Mouse (Mus musculus) testis, adult 2 months (tissue): ENCODE measurements at regions not wholly inside any gene's neighbourhood (a gene's known extent, or its start where the extent isn't known, plus 50 kb on each side); places are given as distances from the start of the nearest gene placed in this dataset.
"Not testable (repeated sequence)": the region's sequence is repeated elsewhere in the genome, so short reads cannot be mapped to it uniquely, and the experiment has no call there.

Experiments used
- H3K27ac ChIP-seq: fragments of 200-500 bp; 2 replicates; pipeline ENCODE4 v1.5.1; 2012; ENCODE audit warnings: low read depth, low read length; ENCODE audit not compliant: control insufficient read depth, insufficient read depth
- H3K27me3 ChIP-seq: fragments of 200-500 bp; 2 replicates; pipeline ENCODE4 v1.6.1; 2012; ENCODE audit warnings: mild to moderate bottlenecking, low read length, moderate library complexity; ENCODE audit not compliant: control insufficient read depth, insufficient read depth
- H3K36me3 ChIP-seq: fragments of 200-500 bp; 2 replicates; pipeline ENCODE4 v1.6.1; 2012; ENCODE audit warnings: mild to moderate bottlenecking, low read length; ENCODE audit not compliant: control insufficient read depth, insufficient read depth
- H3K4me1 ChIP-seq: fragments of 200-500 bp; 2 replicates; pipeline ENCODE4 v1.6.1; 2012; ENCODE audit warnings: low read length; ENCODE audit not compliant: control insufficient read depth, insufficient read depth
- H3K4me3 ChIP-seq: fragments of 200-500 bp; 2 replicates; pipeline ENCODE4 v1.5.1; 2012; ENCODE audit warnings: low read depth, mild to moderate bottlenecking, low read length, moderate library complexity, mixed read lengths; ENCODE audit not compliant: control insufficient read depth
- CTCF ChIP-seq: fragments of 200-500 bp; IDR thresholded peaks from 2 replicates; pipeline ENCODE4 v1.5.1; 2012; ENCODE audit warnings: low read depth, mild to moderate bottlenecking, inconsistent platforms, low read length, moderate library complexity; ENCODE audit not compliant: control insufficient read depth, insufficient read depth, insufficient replicate concordance
- POLR2A ChIP-seq: fragments of 200-500 bp; IDR thresholded peaks from 2 replicates; pipeline ENCODE4 v1.6.1; 2012; ENCODE audit warnings: low read depth, mild to moderate bottlenecking, inconsistent platforms, low read length, moderate library complexity; ENCODE audit not compliant: control insufficient read depth

DNA sequence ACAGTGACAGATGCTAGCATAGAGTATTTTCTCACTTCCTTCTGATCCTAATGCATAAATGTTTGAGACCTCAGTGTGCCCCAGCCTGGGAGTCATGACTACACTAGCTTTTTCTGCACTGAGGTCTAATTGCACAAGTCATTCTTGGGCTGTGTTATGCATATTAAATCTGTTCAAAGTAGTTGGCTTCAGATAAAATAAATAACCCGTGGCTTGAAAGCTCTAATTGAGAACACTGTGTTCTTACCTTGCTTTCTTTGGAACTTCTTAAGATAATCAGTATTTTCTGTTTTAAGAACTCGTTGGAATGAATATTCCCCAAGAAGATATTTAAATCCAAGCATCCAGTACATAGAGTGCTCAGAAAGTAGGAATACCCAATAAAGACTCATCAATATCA lies 243.9 kb upstream of the Pik3r1 start:
- Histone ChIP-seq H3K36me3 (no peaks in the 10 kb centered on the region), H3K27me3 (no peaks in the 10 kb centered on the region), H3K4me3 (no peak overlapping the region), H3K4me1 (no peaks in the 10 kb centered on the region), H3K27ac (no peak overlapping the region)
- TF ChIP-seq POLR2A (no peak), CTCF (no peak)

DNA sequence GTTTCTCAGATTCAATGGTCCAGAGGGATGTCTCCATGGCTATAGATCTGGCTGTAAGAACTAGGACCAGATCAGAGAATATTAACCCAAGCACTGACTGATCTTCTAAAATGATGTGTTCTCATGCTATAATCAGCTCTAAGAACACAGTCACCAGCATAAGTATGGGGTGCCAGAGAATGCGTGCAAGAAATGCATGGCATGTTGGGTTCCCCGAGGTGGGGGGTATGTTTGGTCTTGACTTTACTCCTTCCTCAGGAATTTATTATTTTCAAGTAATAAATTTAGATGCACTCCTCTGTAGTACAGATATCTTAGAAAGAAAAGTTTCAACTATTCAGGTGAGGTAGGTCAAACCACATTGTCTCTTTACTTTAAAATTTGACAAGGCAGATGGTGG lies 246.5 kb upstream of the Pik3r1 start:
- Histone ChIP-seq H3K4me3 (no peak overlapping the region), H3K27me3 (no peaks in the 10 kb centered on the region), H3K36me3 (no peaks in the 10 kb centered on the region), H3K27ac (no peak overlapping the region), H3K4me1 (no peaks in the 10 kb centered on the region)
- TF ChIP-seq POLR2A (no peak), CTCF (no peak)

DNA sequence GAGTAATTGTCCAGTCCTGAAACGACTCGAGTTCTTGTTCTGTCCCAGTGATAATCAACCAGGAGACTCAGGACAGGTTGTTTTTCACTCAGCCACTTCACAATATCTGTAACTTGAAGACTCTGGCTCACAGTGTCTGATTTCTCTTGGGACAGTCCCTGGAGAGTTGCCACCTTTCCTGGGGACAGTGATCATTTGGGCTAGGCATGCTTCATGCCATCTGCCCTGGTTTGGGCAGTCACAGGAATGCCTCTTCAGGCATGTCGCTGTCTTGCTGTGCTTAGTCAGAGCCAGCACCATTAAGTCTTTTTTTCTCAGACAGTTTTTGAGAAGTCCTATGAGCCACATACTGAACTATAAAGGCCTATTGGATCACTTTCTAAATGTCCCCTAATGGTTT lies 246.9 kb upstream of the Pik3r1 start:
- H3K4me1 ChIP-seq = no peaks in the 10 kb centered on the region
- H3K27ac ChIP-seq = no peak overlapping the region
- H3K4me3 ChIP-seq = no peak overlapping the region
- no peak for TF ChIP-seq CTCF
- TF ChIP-seq POLR2A = no peak
- no peaks in the 10 kb centered on the region for H3K36me3 ChIP-seq
- H3K27me3 ChIP-seq = no peaks in the 10 kb centered on the region

DNA sequence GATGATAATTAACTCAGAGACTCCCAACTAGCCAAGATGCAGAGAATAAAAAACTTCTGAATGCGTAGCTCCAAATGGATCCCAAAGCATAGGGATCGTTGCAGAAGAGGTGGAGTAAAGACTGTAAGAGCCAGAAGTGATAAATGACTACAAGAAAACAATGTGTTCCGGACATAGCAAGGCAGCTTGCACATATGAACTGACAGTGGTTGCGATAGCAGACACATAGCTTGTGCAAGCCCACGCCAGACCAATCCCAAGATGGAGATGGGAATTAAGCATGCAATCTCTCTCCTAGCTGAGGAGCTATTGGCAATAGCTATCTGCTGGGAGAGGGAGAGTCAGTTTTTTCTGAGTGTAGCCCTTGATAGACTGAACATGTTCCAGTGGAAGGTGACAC lies 248.5 kb upstream of the Pik3r1 start:
- H3K27ac ChIP-seq = no peak overlapping the region
- no peaks in the 10 kb centered on the region for H3K27me3 ChIP-seq
- H3K4me3 ChIP-seq = no peak overlapping the region
- no peak for TF ChIP-seq POLR2A
- TF ChIP-seq CTCF = no peak
- H3K4me1 ChIP-seq = no peaks in the 10 kb centered on the region
- H3K36me3 ChIP-seq = no peaks in the 10 kb centered on the region

DNA sequence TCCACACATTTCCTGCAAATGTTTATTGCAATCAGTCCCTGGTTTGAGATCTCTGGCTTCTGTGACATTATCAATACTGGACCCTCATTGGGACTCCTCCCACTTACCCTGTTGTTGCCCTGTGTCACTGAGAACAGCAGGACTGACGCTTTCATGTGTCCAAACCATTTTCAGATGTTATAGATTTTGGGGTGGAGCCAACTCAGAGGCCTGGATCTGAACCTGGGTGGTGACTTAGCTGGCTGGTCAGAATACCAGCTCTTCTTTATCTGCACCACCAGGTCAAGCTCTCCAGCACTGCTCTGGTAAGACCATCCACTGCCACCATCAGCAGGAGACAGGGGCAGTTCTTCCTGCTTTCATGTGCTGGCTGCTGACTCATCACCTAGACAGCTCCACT lies 254.3 kb upstream of the Pik3r1 start:
- TF ChIP-seq POLR2A (no peak), CTCF (no peak)
- no peaks in the 10 kb centered on the region for H3K27me3 ChIP-seq
- no peak overlapping the region for H3K4me3 ChIP-seq
- no peaks in the 10 kb centered on the region for H3K36me3 ChIP-seq
- no peaks in the 10 kb centered on the region for H3K4me1 ChIP-seq
- no peak overlapping the region for H3K27ac ChIP-seq

DNA sequence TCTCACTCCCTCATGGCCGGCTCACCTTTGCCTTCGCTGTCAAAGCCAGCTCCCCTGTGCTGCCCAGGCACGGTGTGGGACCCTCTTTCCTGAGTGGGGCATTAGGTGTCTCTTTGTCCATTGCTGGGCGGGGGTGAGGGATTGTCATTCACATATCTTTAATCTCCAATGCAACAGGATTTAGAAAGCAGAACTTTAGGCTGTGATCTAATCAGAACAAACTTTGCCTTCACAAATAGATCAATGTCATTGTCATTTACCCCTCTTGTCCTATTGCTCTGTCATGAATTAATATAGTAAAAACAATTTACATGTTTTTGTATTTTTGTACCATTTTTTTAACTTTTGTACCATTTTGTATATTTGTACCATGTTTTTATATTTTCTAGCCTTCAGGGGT lies 254.7 kb upstream of the Pik3r1 start:
- no peaks in the 10 kb centered on the region for H3K36me3 ChIP-seq
- H3K27ac ChIP-seq = no peak overlapping the region
- H3K4me3 ChIP-seq = no peak overlapping the region
- H3K4me1 ChIP-seq = no peaks in the 10 kb centered on the region
- TF ChIP-seq CTCF (no peak), POLR2A (no peak)
- no peaks in the 10 kb centered on the region for H3K27me3 ChIP-seq

DNA sequence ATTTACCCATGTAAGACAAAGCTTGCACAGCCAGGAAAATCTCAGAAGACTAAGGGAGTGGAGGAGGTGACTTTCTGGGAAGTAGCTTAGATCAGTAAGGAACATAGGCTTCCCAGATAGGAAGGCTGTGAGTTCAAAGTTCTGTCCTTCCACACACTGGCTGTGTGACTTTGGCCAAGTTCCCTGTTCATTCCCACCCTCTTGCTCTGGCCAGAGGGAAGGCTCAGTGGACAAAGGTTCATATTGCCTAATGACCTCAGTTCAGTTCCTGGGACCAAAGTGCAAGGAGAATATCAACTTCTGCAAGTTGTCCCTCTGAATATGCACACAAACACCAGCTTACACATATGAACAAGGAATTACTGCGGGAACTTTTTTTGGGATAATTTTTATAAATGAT lies 255.6 kb upstream of the Pik3r1 start:
- Histone ChIP-seq H3K27ac (no peak overlapping the region), H3K27me3 (no peaks in the 10 kb centered on the region), H3K36me3 (no peaks in the 10 kb centered on the region), H3K4me3 (no peak overlapping the region), H3K4me1 (no peaks in the 10 kb centered on the region)
- no peak for TF ChIP-seq POLR2A
- TF ChIP-seq CTCF = no peak

DNA sequence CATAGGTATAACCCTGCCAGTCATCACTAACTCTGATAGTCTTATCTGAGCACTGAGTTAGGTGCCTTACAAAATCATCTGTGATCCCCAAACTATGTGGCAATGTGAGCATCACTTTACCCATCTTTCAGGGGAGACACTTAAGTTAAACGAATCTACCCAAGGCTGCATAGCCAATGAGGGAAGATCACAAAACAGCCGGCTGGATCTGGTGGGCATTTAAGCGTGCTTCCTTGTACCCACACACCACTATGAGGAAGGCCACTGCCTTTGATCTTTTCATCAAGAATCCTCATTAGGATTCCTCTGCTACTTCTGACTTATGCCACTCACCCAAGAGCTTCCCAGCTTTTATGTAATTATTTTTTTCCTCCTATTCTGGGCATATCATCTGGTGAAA lies 257.1 kb upstream of the Pik3r1 start:
- TF ChIP-seq POLR2A (no peak), CTCF (no peak)
- H3K27me3 ChIP-seq = no peaks in the 10 kb centered on the region
- no peak overlapping the region for H3K27ac ChIP-seq
- H3K36me3 ChIP-seq = no peaks in the 10 kb centered on the region
- no peak overlapping the region for H3K4me3 ChIP-seq
- no peaks in the 10 kb centered on the region for H3K4me1 ChIP-seq

DNA sequence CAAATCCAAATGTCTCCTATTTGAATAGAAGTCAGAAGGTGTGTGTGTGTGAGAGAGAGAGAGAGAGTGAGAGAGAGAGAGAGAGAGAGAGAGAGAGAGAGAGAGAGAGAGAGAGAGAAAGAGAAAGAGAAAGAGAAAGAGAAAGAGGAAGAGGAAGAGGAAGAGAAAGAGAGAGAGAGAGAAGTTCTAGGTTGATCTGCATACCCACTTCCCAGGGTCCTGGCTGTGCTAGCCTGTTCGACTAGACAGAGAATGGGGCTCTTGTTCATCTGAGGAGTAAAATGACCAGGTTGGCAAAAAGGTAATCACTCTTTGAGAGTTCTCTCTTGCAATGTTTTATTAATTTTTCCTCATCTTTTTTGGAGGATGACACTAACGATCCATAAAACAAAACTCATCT lies 257.5 kb upstream of the Pik3r1 start:
- not testable (repeated sequence) for H3K27me3 ChIP-seq, H3K4me1 ChIP-seq, H3K36me3 ChIP-seq, H3K4me3 ChIP-seq, H3K27ac ChIP-seq
